In genomic region chr12:25947107-25947506, GRCm38 (mm10) we compare ENCODE assay signal across 29 mouse cellular contexts.
DNase-seq lines count a peak whose midpoint lies in the region; ATAC-seq and TF ChIP-seq lines count a peak whose summit lies in the region.
"Had no signal": no experiment of that assay in that cellular context is flagged by ENCODE, and none has a peak within 500 bp of the region (broad histone marks: within the 10 kb centered on the region; RNA-seq: fewer than 3 reads in every experiment).

No protein-coding gene starts in this region.

- H3K27me3 ChIP-seq in hindbrain, postnatal 0 days (ENCODE audit: insufficient read depth, low read length), result no peaks in the 10 kb centered on the region
- H3K27me3 ChIP-seq in hindbrain, embryonic 10.5 days (ENCODE audit: insufficient read depth, poor library complexity, severe bottlenecking), result no peaks in the 10 kb centered on the region
- H3K27me3 ChIP-seq in cerebellum, adult 2 months (ENCODE audit: control insufficient read depth, insufficient read depth, low read length), result no peaks in the 10 kb centered on the region
- H3K27me3 ChIP-seq in heart, embryonic 12.5 days (replicated peaks), result no peaks in the 10 kb centered on the region
- H3K27me3 ChIP-seq: embryonic facial prominence, embryonic 13.5 days; forebrain, embryonic 15.5 days; heart, embryonic 13.5 days; limb, embryonic 15.5 days; neural tube, embryonic 13.5 days had no signal

- 60% methylated on average over 7 of the region's 7 CpGs for WGBS in hindbrain, postnatal 0 days
- 84% methylated on average over 7 of the region's 7 CpGs for WGBS in hindbrain, embryonic 10.5 days
- WGBS in cerebellum, adult 2 months, result 20% methylated on average over 7 of the region's 7 CpGs
- WGBS in heart, embryonic 12.5 days, result 75% methylated on average over 7 of the region's 7 CpGs

- H3K9me3 ChIP-seq in hindbrain, postnatal 0 days (ENCODE audit: low read length), result no peaks in the 10 kb centered on the region
- H3K9me3 ChIP-seq in hindbrain, embryonic 10.5 days, result no peaks in the 10 kb centered on the region
- H3K9me3 ChIP-seq in heart, embryonic 12.5 days (replicated peaks), result no peaks in the 10 kb centered on the region
- H3K9me3 ChIP-seq: embryonic facial prominence, embryonic 13.5 days; forebrain, embryonic 10.5 days; forebrain, embryonic 15.5 days; heart, embryonic 13.5 days; limb, embryonic 10.5 days; limb, embryonic 15.5 days; neural tube, embryonic 13.5 days had no signal

- TF ChIP-seq CTCF in hindbrain, postnatal 0 days (IDR thresholded peaks at IDR 0.05; ENCODE audit: low read depth), result no peak
- TF ChIP-seq CTCF in cerebellum, adult 2 months (IDR thresholded peaks at IDR 0.05; ENCODE audit: borderline replicate concordance, insufficient read depth, low read depth, low read length), result no peak

- H3K36me3 ChIP-seq in hindbrain, postnatal 0 days (ENCODE audit: insufficient read depth, low read length), result no peaks in the 10 kb centered on the region
- H3K36me3 ChIP-seq in hindbrain, embryonic 10.5 days, result no peaks in the 10 kb centered on the region
- H3K36me3 ChIP-seq in heart, embryonic 12.5 days, result no peaks in the 10 kb centered on the region
- H3K36me3 ChIP-seq: embryonic facial prominence, embryonic 13.5 days; forebrain, embryonic 10.5 days; forebrain, embryonic 15.5 days; heart, embryonic 13.5 days; limb, embryonic 10.5 days; limb, embryonic 15.5 days; neural tube, embryonic 13.5 days had no signal

- no peak for TF ChIP-seq POLR2A in cerebellum, adult 2 months (IDR thresholded peaks at IDR 0.05; ENCODE audit: borderline replicate concordance, insufficient read depth, low read length)

- H3K4me2 ChIP-seq in hindbrain, postnatal 0 days (ENCODE audit: low read depth, low read length), result no peak overlapping the region
- H3K4me2 ChIP-seq in heart, embryonic 12.5 days, result no peak overlapping the region
- H3K4me2 ChIP-seq: embryonic facial prominence, embryonic 13.5 days; forebrain, embryonic 15.5 days; heart, embryonic 13.5 days; limb, embryonic 15.5 days; lung, embryonic 14.5 days; neural tube, embryonic 13.5 days had no signal

- no peak overlapping the region for H3K27ac ChIP-seq in hindbrain, postnatal 0 days
- H3K27ac ChIP-seq in hindbrain, embryonic 10.5 days, result no peak overlapping the region
- no peak overlapping the region for H3K27ac ChIP-seq in cerebellum, adult 2 months (ENCODE audit: insufficient read depth, low read length)
- no peak overlapping the region for H3K27ac ChIP-seq in heart, embryonic 12.5 days (ENCODE audit: poor library complexity, severe bottlenecking)
- H3K27ac ChIP-seq: embryonic facial prominence, embryonic 13.5 days; forebrain, embryonic 10.5 days; forebrain, embryonic 15.5 days; heart, embryonic 13.5 days; layer of hippocampus, adult 2 months; limb, embryonic 10.5 days; limb, embryonic 15.5 days; liver, embryonic 14.5 days; neural tube, embryonic 13.5 days had no signal

- peak; percentile 47; the same call in 1 of the 2 replicates for ATAC-seq in hindbrain, postnatal 0 days
- ATAC-seq in heart, embryonic 12.5 days (ENCODE audit: insufficient number of reproducible peaks, low FRiP score), result no peak
- ATAC-seq: forebrain, embryonic 15.5 days; inflammation-experienced regulatory T-cells, adult 6 months; midbrain, embryonic 16.5 days had no signal

- no peaks in the 10 kb centered on the region for H3K4me1 ChIP-seq in hindbrain, postnatal 0 days (ENCODE audit: insufficient read depth, low read length)
- no peaks in the 10 kb centered on the region for H3K4me1 ChIP-seq in hindbrain, embryonic 10.5 days (replicated peaks)
- H3K4me1 ChIP-seq in cerebellum, adult 2 months (ENCODE audit: control insufficient read depth, insufficient read depth, low read length), result peaks cover 5% of the 10 kb centered on the region
- H3K4me1 ChIP-seq in heart, embryonic 12.5 days (replicated peaks), result 0 out of 2 replicates have a peak, but pooled peaks cover 3% of the 10 kb centered on the region
- H3K4me1 ChIP-seq: embryonic facial prominence, embryonic 13.5 days; forebrain, embryonic 10.5 days; forebrain, embryonic 15.5 days; heart, embryonic 13.5 days; limb, embryonic 10.5 days; limb, embryonic 15.5 days; neural tube, embryonic 13.5 days had no signal

- H3K9ac ChIP-seq in hindbrain, postnatal 0 days (replicated peaks; ENCODE audit: low read length), result no peak overlapping the region
- no peak overlapping the region for H3K9ac ChIP-seq in heart, embryonic 12.5 days
- H3K9ac ChIP-seq: embryonic facial prominence, embryonic 13.5 days; forebrain, embryonic 15.5 days; heart, embryonic 13.5 days; limb, embryonic 15.5 days; liver, embryonic 14.5 days; lung, embryonic 14.5 days; neural tube, embryonic 13.5 days had no signal

- peak; percentile 42 for DNase-seq in hindbrain, postnatal 0 days (ENCODE audit: low spot score)
- DNase-seq in hindbrain, embryonic 10.5 days (ENCODE audit: low spot score), result no peak
- peak; percentile 36 for DNase-seq in cerebellum, adult 11 months
- peak; percentile 53 to 66 for DNase-seq in cerebellum, adult 2 months
- peak; percentile 48 to 81 for DNase-seq in cerebellum, postnatal 14 days
- no peak for DNase-seq in adrenal gland, postnatal 14 days
- no peak for DNase-seq in urinary bladder, postnatal 14 days (ENCODE audit: low spot score)
- DNase-seq: adrenal gland, postnatal 36 days; B cell, adult 2 months; gastrocnemius, postnatal 25 days; heart, adult 18-20 months; heart, postnatal 10 days; kidney, adult 2 months; kidney, postnatal 36 days; lung, embryonic 14.5 days; lung, postnatal 14 days had no signal

- H3K4me3 ChIP-seq in hindbrain, postnatal 0 days (ENCODE audit: low read length), result no peak overlapping the region
- H3K4me3 ChIP-seq in hindbrain, embryonic 10.5 days, result no peak overlapping the region
- H3K4me3 ChIP-seq in cerebellum, adult 2 months (replicated peaks; ENCODE audit: insufficient read depth, low read depth, low read length), result no peak overlapping the region
- no peak overlapping the region for H3K4me3 ChIP-seq in heart, embryonic 12.5 days
- H3K4me3 ChIP-seq: embryonic facial prominence, embryonic 13.5 days; forebrain, embryonic 10.5 days; forebrain, embryonic 15.5 days; heart, embryonic 13.5 days; layer of hippocampus, adult 2 months; limb, embryonic 10.5 days; limb, embryonic 15.5 days; myocyte; neural tube, embryonic 13.5 days had no signal

Comparison
In these comparisons a context has a peak if more than half of its experiments do, and no peak if none do; other contexts are left out.
1. DNase-seq: peak in hindbrain, postnatal 0 days (single experiment), cerebellum, adult 11 months (single experiment), cerebellum, adult 2 months (2 of 2) and cerebellum, postnatal 14 days (2 of 2); none in hindbrain, embryonic 10.5 days (single experiment), adrenal gland, postnatal 14 days (single experiment) and urinary bladder, postnatal 14 days (single experiment).